Mouse (Mus musculus): ENCODE measurements around the gene Spink4. TPM values are rescaled to one million over a fixed set of nuclear protein-coding genes. Genes with fewer than 3 reads are reported as not detected.
A peak's percentile ranks its signal among the peaks of the same experiment; 100 is the strongest.

Gene Spink4
- total and polyA plus RNA-seq, 2 experiments from 2014 or later = not detected

- Histone ChIP-seq H3K27me3 (ENCODE audit: insufficient read depth, low read length) (no peaks in the 10 kb centered on the region), H3K4me2 (ENCODE audit: low read depth, low read length, poor library complexity, severe bottlenecking) (no peak overlapping the region), H3K9me3 (ENCODE audit: low read length) (no peaks in the 10 kb centered on the region), H3K4me1 (ENCODE audit: insufficient read depth, low read length) (no peaks in the 10 kb centered on the region), H3K27ac (ENCODE audit: low read depth, low read length) (no peak overlapping the region), H3K36me3 (ENCODE audit: insufficient read depth, low read length) (peaks cover 62% of the 10 kb centered on the region), H3K9ac (replicated peaks; ENCODE audit: low read length, poor library complexity, severe bottlenecking) (no peak overlapping the region), H3K4me3 (ENCODE audit: low read depth, low read length) (no peak overlapping the region)
- TF ChIP-seq CTCF (IDR thresholded peaks at IDR 0.05) = no peak
- 94% methylated on average over 6 of the region's 6 CpGs for WGBS
- ATAC-seq (ENCODE audit: low FRiP score) (no peak), DNase-seq (ENCODE audit: low spot score) (no peak)
Observed at GRCm38 (mm10) chr4:40955942-40956341, 36.1 kb downstream of the Spink4 start.

- H3K4me3 ChIP-seq (ENCODE audit: low read depth, low read length) = no peak overlapping the region
- H3K4me2 ChIP-seq (ENCODE audit: low read depth, low read length, poor library complexity, severe bottlenecking) = no peak overlapping the region
- WGBS = 91% methylated on average over 3 of the region's 3 CpGs
- H3K27me3 ChIP-seq (ENCODE audit: insufficient read depth, low read length) = no peaks in the 10 kb centered on the region
- no peak overlapping the region for H3K27ac ChIP-seq (ENCODE audit: low read depth, low read length)
- peaks cover 62% of the 10 kb centered on the region for H3K36me3 ChIP-seq (ENCODE audit: insufficient read depth, low read length)
- TF ChIP-seq CTCF (IDR thresholded peaks at IDR 0.05) = no peak
- no peak for ATAC-seq (ENCODE audit: low FRiP score)
- DNase-seq (ENCODE audit: low spot score) = no peak
- no peaks in the 10 kb centered on the region for H3K4me1 ChIP-seq (ENCODE audit: insufficient read depth, low read length)
- no peaks in the 10 kb centered on the region for H3K9me3 ChIP-seq (ENCODE audit: low read length)
- no peak overlapping the region for H3K9ac ChIP-seq (replicated peaks; ENCODE audit: low read length, poor library complexity, severe bottlenecking)
Observed at GRCm38 (mm10) chr4:40963536-40963935, 43.7 kb downstream of the Spink4 start.

- no peaks in the 10 kb centered on the region for H3K9me3 ChIP-seq (ENCODE audit: low read length)
- H3K4me2 ChIP-seq (ENCODE audit: low read depth, low read length, poor library complexity, severe bottlenecking) = no peak overlapping the region
- peaks cover 9% of the 10 kb centered on the region; the same call in 1 of the 2 replicates for H3K4me1 ChIP-seq (ENCODE audit: insufficient read depth, low read length)
- peaks cover 22% of the 10 kb centered on the region for H3K36me3 ChIP-seq (ENCODE audit: insufficient read depth, low read length)
- H3K4me3 ChIP-seq (ENCODE audit: low read depth, low read length) = no peak overlapping the region
- DNase-seq (ENCODE audit: low spot score) = no peak
- H3K9ac ChIP-seq (replicated peaks; ENCODE audit: low read length, poor library complexity, severe bottlenecking) = no peak overlapping the region
- no peak for TF ChIP-seq CTCF (IDR thresholded peaks at IDR 0.05)
- no peaks in the 10 kb centered on the region for H3K27me3 ChIP-seq (ENCODE audit: insufficient read depth, low read length)
- H3K27ac ChIP-seq (ENCODE audit: low read depth, low read length) = no peak overlapping the region
- 83% methylated on average over 4 of the region's 4 CpGs for WGBS
- ATAC-seq (ENCODE audit: low FRiP score) = no peak
Observed at GRCm38 (mm10) chr4:40969161-40969560, 49.3 kb downstream of the Spink4 start.

- no peaks in the 10 kb centered on the region for H3K9me3 ChIP-seq (ENCODE audit: low read length)
- ATAC-seq (ENCODE audit: low FRiP score) (peak; percentile 43; the same call in 1 of the 2 replicates), DNase-seq (ENCODE audit: low spot score) (peak; percentile 32)
- peak overlapping the region; percentile 80 for H3K9ac ChIP-seq (replicated peaks; ENCODE audit: low read length, poor library complexity, severe bottlenecking)
- peaks cover 9% of the 10 kb centered on the region; the same call in 1 of the 2 replicates for H3K4me1 ChIP-seq (ENCODE audit: insufficient read depth, low read length)
- TF ChIP-seq CTCF (IDR thresholded peaks at IDR 0.05) = no peak
- peaks cover 18% of the 10 kb centered on the region for H3K36me3 ChIP-seq (ENCODE audit: insufficient read depth, low read length)
- peak overlapping the region; percentile 75 for H3K4me2 ChIP-seq (ENCODE audit: low read depth, low read length, poor library complexity, severe bottlenecking)
- peak overlapping the region; percentile 73 for H3K4me3 ChIP-seq (ENCODE audit: low read depth, low read length)
- no peaks in the 10 kb centered on the region for H3K27me3 ChIP-seq (ENCODE audit: insufficient read depth, low read length)
- 12% methylated on average over 13 of the region's 13 CpGs for WGBS
- peak overlapping the region; percentile 87 for H3K27ac ChIP-seq (ENCODE audit: low read depth, low read length)
Observed at GRCm38 (mm10) chr4:40969781-40970591, 50.1 kb downstream of the Spink4 start.

GRCm38 (mm10) chr4:40970592-40970841 is 50.7 kb downstream of the Spink4 start:
- Histone ChIP-seq H3K4me3 (ENCODE audit: low read depth, low read length) (peak overlapping the region; percentile 73), H3K27me3 (ENCODE audit: insufficient read depth, low read length) (no peaks in the 10 kb centered on the region), H3K9ac (replicated peaks; ENCODE audit: low read length, poor library complexity, severe bottlenecking) (peak overlapping the region; percentile 80), H3K9me3 (ENCODE audit: low read length) (no peaks in the 10 kb centered on the region), H3K4me2 (ENCODE audit: low read depth, low read length, poor library complexity, severe bottlenecking) (peak overlapping the region; percentile 75), H3K27ac (ENCODE audit: low read depth, low read length) (peak overlapping the region; percentile 87), H3K4me1 (ENCODE audit: insufficient read depth, low read length) (peaks cover 9% of the 10 kb centered on the region; the same call in 1 of the 2 replicates), H3K36me3 (ENCODE audit: insufficient read depth, low read length) (peaks cover 15% of the 10 kb centered on the region)
- no peak for DNase-seq (ENCODE audit: low spot score)
- ATAC-seq (ENCODE audit: low FRiP score) = peak; percentile 63
- TF ChIP-seq CTCF (IDR thresholded peaks at IDR 0.05) = no peak
- WGBS = under 1% methylated on average over 15 of the region's 16 CpGs
